Mouse (Mus musculus): ENCODE results near the gene Spag9.

GRCm38 (mm10) chr11:93969799-93970198 lies 26.1 kb upstream of the Spag9 start:
- TF ChIP-seq POLR2A (IDR thresholded peaks at IDR 0.05; ENCODE audit: insufficient read depth, low read depth, low read length), result no peak
- TF ChIP-seq CTCF (IDR thresholded peaks at IDR 0.05), result no peak
- no peak for TF ChIP-seq EP300 (IDR thresholded peaks at IDR 0.05; ENCODE audit: insufficient read depth, low read depth, low read length)

All from heart, adult 2 months (tissue).